Mouse (Mus musculus) splenic B cell, adult 2 months (primary cell): ENCODE data around the gene Foxd2.
A peak's percentile ranks its signal among the peaks of the same experiment; 100 is the strongest.

ENCODE experiments used
- DNase-seq: peaks from one replicate; pipeline ENCODE4 v3.0.0-alpha.2; 2011; ENCODE audit warnings: low read depth, low spot score
- H3K27me3 ChIP-seq: 2 replicates; pipeline ENCODE4 v1.6.1; 2012; ENCODE audit warnings: mild to moderate bottlenecking, low read length, moderate library complexity, mixed read lengths; ENCODE audit not compliant: control insufficient read depth, poor library complexity, insufficient read depth, severe bottlenecking
- H3K36me3 ChIP-seq: 2 replicates; pipeline ENCODE4 v1.6.1; 2012; ENCODE audit warnings: mild to moderate bottlenecking, low read length, moderate library complexity, mixed read lengths; ENCODE audit not compliant: control insufficient read depth, poor library complexity, insufficient read depth, severe bottlenecking

Foxd2 gene

GRCm38 (mm10) chr4:114903422-114903782 lies 5.3 kb downstream of the Foxd2 start:
- H3K36me3 ChIP-seq: no peaks in the 10 kb centered on the region
- peak; percentile 21 for DNase-seq
- peaks cover 10% of the 10 kb centered on the region; the same call in 1 of the 2 replicates for H3K27me3 ChIP-seq

GRCm38 (mm10) chr4:114902641-114903421 lies 5.8 kb downstream of the Foxd2 start:
- peaks cover 10% of the 10 kb centered on the region; the same call in 1 of the 2 replicates for H3K27me3 ChIP-seq
- peak; percentile 23 for DNase-seq
- H3K36me3 ChIP-seq: no peaks in the 10 kb centered on the region

GRCm38 (mm10) chr4:114901643-114902351 lies 6.9 kb downstream of the Foxd2 start:
- peak; percentile 41 for DNase-seq
- 0 out of 2 replicates have a peak, but pooled peaks cover 7% of the 10 kb centered on the region for H3K27me3 ChIP-seq
- no peaks in the 10 kb centered on the region for H3K36me3 ChIP-seq

GRCm38 (mm10) chr4:114900866-114901642 lies 7.6 kb downstream of the Foxd2 start:
- Histone ChIP-seq H3K27me3 (0 out of 2 replicates have a peak, but pooled peaks cover 7% of the 10 kb centered on the region), H3K36me3 (no peaks in the 10 kb centered on the region)
- DNase-seq: no peak

GRCm38 (mm10) chr4:114899885-114900284 lies 8.8 kb downstream of the Foxd2 start:
- DNase-seq: no peak
- Histone ChIP-seq H3K36me3 (no peaks in the 10 kb centered on the region), H3K27me3 (0 out of 2 replicates have a peak, but pooled peaks cover 7% of the 10 kb centered on the region)

GRCm38 (mm10) chr4:114897853-114898252 lies 10.8 kb downstream of the Foxd2 start:
- Histone ChIP-seq H3K27me3 (no peaks in the 10 kb centered on the region), H3K36me3 (no peaks in the 10 kb centered on the region)
- peak; percentile 53 for DNase-seq

- no peaks in the 10 kb centered on the region for H3K27me3 ChIP-seq
- no peaks in the 10 kb centered on the region for H3K36me3 ChIP-seq
- no peak for DNase-seq
These were observed 26.4 kb downstream of the Foxd2 start for GRCm38 (mm10) chr4:114882232-114882631.

GRCm38 (mm10) chr4:114876441-114876972 lies 32.2 kb downstream of the Foxd2 start:
- Histone ChIP-seq H3K36me3 (no peaks in the 10 kb centered on the region), H3K27me3 (no peaks in the 10 kb centered on the region)
- DNase-seq: no peak

- DNase-seq: no peak
- no peaks in the 10 kb centered on the region for H3K36me3 ChIP-seq
- H3K27me3 ChIP-seq: no peaks in the 10 kb centered on the region
These were observed 38.7 kb downstream of the Foxd2 start for GRCm38 (mm10) chr4:114869765-114870490.

- Histone ChIP-seq H3K36me3 (no peaks in the 10 kb centered on the region), H3K27me3 (no peaks in the 10 kb centered on the region)
- no peak for DNase-seq
These were observed 45.5 kb downstream of the Foxd2 start for GRCm38 (mm10) chr4:114863166-114863565.

GRCm38 (mm10) chr4:114858426-114858825 lies 50.2 kb downstream of the Foxd2 start:
- Histone ChIP-seq H3K36me3 (no peaks in the 10 kb centered on the region), H3K27me3 (no peaks in the 10 kb centered on the region)
- no peak for DNase-seq
